Mouse (Mus musculus) embryonic facial prominence, embryonic 11.5 days (tissue): Measurements from ENCODE around the gene Lyplal1. TPM values are rescaled to one million over a fixed set of nuclear protein-coding genes. Genes with fewer than 3 reads are reported as not detected.
A peak's percentile ranks its signal among the peaks of the same experiment; 100 is the strongest.

Experiments
- ATAC-seq: fragments of 200-750 bp; cut with Nextera tagmentation; replicated peaks from 2 replicates; pipeline ENCODE4 v1.8.0; 2017; ENCODE audit warnings: low read depth; ENCODE audit not compliant: insufficient number of reproducible peaks, low FRiP score, low TSS enrichment
- DNase-seq: peaks from one replicate; pipeline ENCODE4 v3.0.0-alpha.2; 2015; ENCODE audit warnings: low spot score
- H3K27ac ChIP-seq: fragments of 300-500 bp; sonication (generic); replicated peaks from 2 replicates; pipeline ENCODE4 v1.5.1; 2014; ENCODE audit warnings: mild to moderate bottlenecking, low read depth, low read length, control low read depth
- H3K27me3 ChIP-seq: fragments of 300-500 bp; sonication (generic); 2 replicates; pipeline ENCODE4 v1.6.1; 2014; ENCODE audit warnings: mild to moderate bottlenecking, low read length, moderate library complexity, mixed read lengths; ENCODE audit not compliant: control insufficient read depth, insufficient read depth
- H3K36me3 ChIP-seq: fragments of 300-500 bp; sonication (generic); replicated peaks from 2 replicates; pipeline ENCODE4 v1.6.1; 2014; ENCODE audit warnings: low read depth, mild to moderate bottlenecking, low read length, moderate library complexity, mixed read lengths; ENCODE audit not compliant: control insufficient read depth, insufficient read depth
- H3K4me1 ChIP-seq: fragments of 300-500 bp; sonication (generic); 2 replicates; pipeline ENCODE4 v1.6.1; 2014; ENCODE audit warnings: low read length, mixed read lengths; ENCODE audit not compliant: control insufficient read depth, insufficient read depth
- H3K4me2 ChIP-seq: fragments of 300-500 bp; sonication (generic); 2 replicates; pipeline ENCODE4 v1.6.1; 2014; ENCODE audit warnings: low read depth, mild to moderate bottlenecking, control low read depth, low read length, moderate library complexity
- H3K4me3 ChIP-seq: fragments of 300-500 bp; sonication (generic); 2 replicates; pipeline ENCODE4 v1.5.1; 2014; ENCODE audit warnings: low read depth, low read length, control low read depth
- H3K9ac ChIP-seq: fragments of 300-500 bp; sonication (generic); replicated peaks from 2 replicates; pipeline ENCODE4 v1.6.1; 2014; ENCODE audit warnings: mild to moderate bottlenecking, control low read depth, low read length
- H3K9me3 ChIP-seq: fragments of 300-500 bp; sonication (generic); replicated peaks from 2 replicates; pipeline ENCODE4 v1.6.1; 2016; ENCODE audit warnings: mild to moderate bottlenecking, low read length, inconsistent platforms, mixed read lengths; ENCODE audit not compliant: control insufficient read depth
- WGBS: fragments of 180-500 bp; shearing (Covaris S2); extraction: QIAGEN DNeasy Blood & Tissue Kit; methylation state at CpG from one replicate; pipeline ENCODE4 v1.1.7; 2014; 5-methylcytosine and 5-hydroxymethylcytosine counted together
- polyA plus RNA-seq: library from polyadenylated mRNA; unstranded; fragments of >200 nt; fragmentation: Nextera tagmentation; extraction: Ambion mirVana; gene quantifications from 2 replicates; pipeline ENCODE4 v1.2.1, GENCODE M21; 2014

Gene Lyplal1
- 21.5 and 21.7 TPM in 2 replicates for polyA plus RNA-seq

DNA sequence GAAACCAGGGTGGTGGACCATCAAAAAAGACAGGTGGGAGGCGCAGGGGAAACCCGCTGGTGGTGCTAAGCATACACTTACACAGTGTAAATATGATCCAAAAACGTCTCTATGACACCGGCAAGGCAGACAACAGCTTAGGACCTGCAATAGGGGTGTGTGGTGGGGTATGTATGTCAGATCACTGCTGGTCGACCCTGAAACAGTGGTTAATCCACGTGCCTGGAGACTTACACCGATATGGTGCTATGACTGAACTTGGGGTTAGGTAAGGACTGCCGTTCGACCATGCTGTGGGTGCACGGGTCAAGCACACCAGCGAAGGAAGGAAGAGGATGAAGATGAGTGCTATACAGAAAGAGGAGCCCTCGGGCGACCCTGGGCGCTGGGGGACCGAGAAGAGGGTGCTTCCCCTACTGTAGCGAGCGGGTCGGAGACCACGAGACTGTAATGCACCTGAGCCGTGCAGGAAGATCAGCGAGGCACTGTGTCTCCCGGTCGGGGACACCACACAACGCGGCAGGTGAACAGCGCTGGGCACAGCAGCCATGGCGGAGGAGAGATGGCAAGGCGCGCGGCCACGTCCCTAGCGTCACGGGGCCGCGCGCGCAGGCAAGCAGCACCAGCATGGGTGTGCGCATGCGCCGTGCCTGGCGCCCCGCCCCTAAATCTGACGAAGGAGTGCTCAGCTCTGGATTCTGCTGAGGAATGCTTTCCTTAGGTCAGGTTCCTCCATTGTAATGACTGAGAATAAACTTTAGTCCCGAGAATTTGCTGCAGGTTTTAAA, at the start of gene Lyplal1:
Gene Lyplal1 (minus strand): TSS at position 610 of the 788 bp plus-strand sequence.
- Histone ChIP-seq H3K9ac (peak within 1 kb of the TSS; percentile 84), H3K4me1 (no peaks in the 10 kb centered on the region), H3K36me3 (no peaks in the 10 kb centered on the region), H3K27ac (0 out of 2 replicates have a peak within 1 kb of the TSS, but pooled peaks have one; percentile 23), H3K4me3 (peak within 1 kb of the TSS; percentile 63), H3K27me3 (no peaks in the 10 kb centered on the region), H3K4me2 (peak within 1 kb of the TSS; percentile 66), H3K9me3 (no peaks in the 10 kb centered on the region)
- ATAC-seq, result peak; percentile 85
- WGBS, result 4% methylated on average over 44 of the region's 44 CpGs
- DNase-seq, result peak; percentile 96

DNA sequence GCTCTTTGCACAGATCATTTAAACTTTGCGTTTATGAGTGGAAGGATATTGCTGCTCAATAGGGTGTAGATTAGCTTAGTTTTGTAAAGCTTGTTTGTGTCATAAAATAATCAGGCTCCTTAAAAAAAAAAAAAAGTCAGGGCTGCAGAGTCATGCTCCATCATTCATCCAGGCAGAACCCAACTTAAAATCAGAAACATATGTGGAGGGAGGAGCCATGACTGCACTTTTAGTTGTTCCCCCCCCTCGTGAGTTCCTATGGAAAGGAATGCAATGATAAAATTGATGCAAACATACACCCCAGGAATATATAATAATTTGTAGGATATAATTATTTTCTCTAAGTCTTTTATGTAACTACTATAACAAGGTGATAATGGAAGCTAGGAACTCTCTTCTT, 46.5 kb upstream of the Lyplal1 start:
- no peak overlapping the region for H3K27ac ChIP-seq
- DNase-seq (peak; percentile 61), ATAC-seq (no peak)
- no peak overlapping the region for H3K9ac ChIP-seq
- H3K4me1 ChIP-seq, result no peaks in the 10 kb centered on the region
- no peaks in the 10 kb centered on the region for H3K9me3 ChIP-seq
- 24% methylated on average over 2 of the region's 2 CpGs for WGBS
- H3K4me2 ChIP-seq, result no peak overlapping the region
- no peaks in the 10 kb centered on the region for H3K27me3 ChIP-seq
- no peaks in the 10 kb centered on the region for H3K36me3 ChIP-seq
- H3K4me3 ChIP-seq, result no peak overlapping the region

DNA sequence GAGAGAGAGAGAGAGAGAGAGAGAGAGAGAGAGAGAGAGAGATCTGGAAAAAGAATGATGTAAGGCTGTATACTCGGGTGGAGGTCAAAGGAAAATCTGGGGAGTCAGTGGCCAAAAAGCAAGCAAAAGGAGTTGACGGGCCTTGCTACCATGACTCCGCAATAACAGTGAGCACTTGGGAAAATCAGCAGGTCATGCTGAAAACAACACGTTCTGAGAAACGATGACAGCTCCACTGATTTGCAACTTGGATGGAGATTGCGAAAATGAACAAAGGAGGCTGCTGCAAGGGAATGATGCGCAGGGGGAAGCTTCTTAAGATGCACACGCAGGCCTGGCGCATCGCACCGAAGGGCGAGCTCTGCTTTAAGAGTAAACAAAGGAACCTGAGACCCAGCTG, 46.1 kb upstream of the Lyplal1 start:
- Histone ChIP-seq H3K9ac (no peak overlapping the region), H3K36me3 (no peaks in the 10 kb centered on the region), H3K27me3 (no peaks in the 10 kb centered on the region), H3K4me1 (no peaks in the 10 kb centered on the region), H3K4me3 (no peak overlapping the region), H3K27ac (no peak overlapping the region), H3K9me3 (no peaks in the 10 kb centered on the region), H3K4me2 (no peak overlapping the region)
- ATAC-seq (no peak), DNase-seq (peak; percentile 17)
- 55% methylated on average over 12 of the region's 12 CpGs for WGBS

DNA sequence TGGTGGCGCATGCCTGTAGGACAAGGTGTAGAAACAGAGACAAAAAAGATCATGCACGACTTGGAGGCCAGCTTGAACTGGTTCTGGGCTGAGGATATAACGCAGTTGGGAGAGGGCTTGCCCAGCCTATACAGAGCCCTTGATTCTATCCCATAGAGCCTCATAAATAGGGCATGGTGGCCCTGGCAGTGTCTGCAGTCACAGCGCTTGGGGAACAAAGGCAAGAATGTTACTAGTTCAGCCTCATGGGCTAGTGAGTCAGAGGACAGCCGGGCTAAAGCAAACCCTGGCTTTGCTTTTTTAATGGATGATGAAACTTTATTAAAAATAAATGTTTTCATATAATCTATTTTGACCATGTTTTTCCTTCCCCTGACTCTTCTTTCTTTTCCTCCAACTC, 33.3 kb upstream of the Lyplal1 start:
- Histone ChIP-seq H3K4me2 (no peak overlapping the region), H3K4me3 (no peak overlapping the region), H3K4me1 (no peaks in the 10 kb centered on the region), H3K9me3 (no peaks in the 10 kb centered on the region), H3K36me3 (no peaks in the 10 kb centered on the region), H3K27me3 (no peaks in the 10 kb centered on the region), H3K9ac (no peak overlapping the region), H3K27ac (no peak overlapping the region)
- WGBS, result 81% methylated on average over 5 of the region's 5 CpGs
- ATAC-seq, result no peak
- DNase-seq, result no peak

DNA sequence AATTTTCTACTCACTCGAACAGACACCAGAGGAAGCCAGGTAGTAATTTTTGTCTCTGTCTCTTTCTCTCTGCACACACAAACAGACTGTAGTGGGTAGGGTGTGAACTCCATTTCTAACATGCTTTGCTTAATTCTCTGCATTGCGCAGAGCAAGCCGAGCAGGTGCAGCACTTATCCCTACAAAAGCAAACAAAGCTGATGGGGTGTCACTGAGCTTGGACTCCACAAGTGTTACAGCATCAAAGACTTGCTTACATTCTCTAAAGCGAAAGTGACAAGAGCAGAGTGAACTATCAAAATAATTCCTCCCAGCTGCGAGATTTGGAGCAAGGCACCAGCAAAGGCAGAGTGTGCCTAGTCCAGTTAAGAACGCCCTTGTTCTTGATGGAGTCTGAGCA, 28.3 kb upstream of the Lyplal1 start:
- no peak overlapping the region for H3K27ac ChIP-seq
- H3K36me3 ChIP-seq, result no peaks in the 10 kb centered on the region
- ATAC-seq, result no peak; the same call in 1 of the 2 replicates
- H3K4me2 ChIP-seq, result no peak overlapping the region
- H3K4me3 ChIP-seq, result no peak overlapping the region
- 32% methylated on average over 6 of the region's 6 CpGs for WGBS
- DNase-seq, result peak; percentile 76
- no peaks in the 10 kb centered on the region for H3K9me3 ChIP-seq
- H3K27me3 ChIP-seq, result no peaks in the 10 kb centered on the region
- H3K4me1 ChIP-seq, result no peaks in the 10 kb centered on the region
- H3K9ac ChIP-seq, result no peak overlapping the region

DNA sequence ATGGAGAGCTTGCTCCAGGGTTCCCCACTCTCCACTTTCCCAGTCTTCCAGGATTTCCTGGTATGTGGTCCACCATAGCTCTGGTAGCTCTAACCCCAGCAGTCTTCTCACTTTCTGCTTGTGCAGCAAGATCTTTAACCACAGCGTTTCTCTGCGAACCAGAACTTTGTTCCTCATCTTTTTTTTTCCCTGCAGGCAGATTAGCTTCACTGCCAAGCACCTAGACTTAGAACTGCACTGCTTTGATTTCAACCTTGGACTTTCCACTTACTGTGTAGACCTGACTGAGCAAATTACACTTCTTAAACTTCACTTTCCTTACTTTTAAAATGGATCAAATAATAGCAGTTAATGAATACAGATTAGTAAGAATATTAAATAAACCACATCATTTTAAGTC, 23.1 kb upstream of the Lyplal1 start:
- no peaks in the 10 kb centered on the region for H3K27me3 ChIP-seq
- 82% methylated on average over 2 of the region's 2 CpGs for WGBS
- H3K9me3 ChIP-seq, result no peaks in the 10 kb centered on the region
- no peak overlapping the region for H3K9ac ChIP-seq
- H3K27ac ChIP-seq, result no peak overlapping the region
- ATAC-seq, result no peak
- H3K4me1 ChIP-seq, result no peaks in the 10 kb centered on the region; the same call in 1 of the 2 replicates
- no peaks in the 10 kb centered on the region for H3K36me3 ChIP-seq
- no peak overlapping the region for H3K4me3 ChIP-seq
- no peak overlapping the region for H3K4me2 ChIP-seq
- no peak for DNase-seq

DNA sequence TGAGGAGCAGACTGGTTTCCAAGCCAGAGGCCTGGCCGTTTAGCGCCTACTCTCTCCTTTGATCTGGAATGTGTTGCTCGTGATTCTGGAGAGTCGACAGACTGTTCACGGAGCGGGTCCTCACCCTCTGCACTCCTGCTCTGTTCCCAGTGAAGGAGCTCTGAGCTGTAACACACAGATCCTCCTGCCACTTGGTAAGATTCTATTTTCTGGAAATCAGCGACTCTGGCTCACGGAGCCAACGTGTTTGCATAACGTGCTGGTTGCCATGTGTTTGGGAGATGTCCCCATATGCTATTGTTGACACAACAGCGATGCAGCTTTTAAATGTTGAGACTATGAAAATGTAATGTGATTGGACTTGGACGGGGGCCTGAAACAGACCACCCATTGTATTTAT, 20.8 kb upstream of the Lyplal1 start:
- no peaks in the 10 kb centered on the region; the same call in 1 of the 2 replicates for H3K4me1 ChIP-seq
- ATAC-seq (no peak), DNase-seq (no peak)
- no peaks in the 10 kb centered on the region for H3K9me3 ChIP-seq
- no peaks in the 10 kb centered on the region for H3K36me3 ChIP-seq
- no peaks in the 10 kb centered on the region for H3K27me3 ChIP-seq
- no peak overlapping the region for H3K4me3 ChIP-seq
- no peak overlapping the region for H3K4me2 ChIP-seq
- H3K27ac ChIP-seq, result no peak overlapping the region
- no peak overlapping the region for H3K9ac ChIP-seq
- WGBS, result 67% methylated on average over 12 of the region's 12 CpGs

DNA sequence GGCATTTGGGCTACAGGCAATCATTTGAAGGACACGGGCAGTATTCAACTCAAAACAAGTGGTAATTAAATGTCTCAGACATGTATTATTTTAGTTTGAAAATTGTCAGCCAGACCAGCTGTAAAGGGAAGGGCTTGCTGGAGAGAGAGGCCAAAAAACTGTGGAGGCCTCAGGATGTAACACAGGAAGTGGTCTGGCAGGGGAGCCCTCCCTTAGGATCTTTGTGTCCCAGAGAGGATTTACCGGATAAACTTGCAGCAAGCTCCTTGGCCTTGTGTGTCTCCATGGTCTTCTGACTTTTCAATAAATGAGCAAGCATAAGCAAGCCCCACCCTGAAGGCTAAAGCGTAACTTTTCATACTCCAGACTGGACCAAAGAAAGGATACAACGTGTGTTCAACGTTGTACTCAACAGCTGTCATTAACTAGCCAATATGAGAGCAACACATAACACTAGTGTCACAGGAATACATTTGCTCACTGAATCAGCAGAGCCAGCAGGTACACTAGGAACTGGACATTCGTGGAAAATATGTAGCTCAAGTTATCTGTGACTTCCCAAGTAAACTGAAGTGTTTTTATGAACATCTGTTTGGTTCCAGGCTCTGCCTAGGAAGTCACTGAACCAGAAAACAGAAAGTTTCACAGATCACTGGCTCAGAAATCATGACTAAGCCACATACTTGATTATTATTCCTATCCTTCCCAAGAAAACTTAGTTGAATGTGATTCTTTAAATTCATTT, 19.7 kb upstream of the Lyplal1 start:
- Histone ChIP-seq H3K4me3 (no peak overlapping the region), H3K27me3 (no peaks in the 10 kb centered on the region), H3K4me2 (no peak overlapping the region), H3K9ac (no peak overlapping the region), H3K4me1 (no peaks in the 10 kb centered on the region; the same call in 1 of the 2 replicates), H3K36me3 (no peaks in the 10 kb centered on the region), H3K9me3 (no peaks in the 10 kb centered on the region), H3K27ac (no peak overlapping the region)
- no peak for DNase-seq
- WGBS, result 72% methylated on average over 6 of the region's 6 CpGs
- ATAC-seq, result no peak
